Mouse (Mus musculus): ENCODE measurements at regions not wholly inside any gene's neighbourhood (a gene's known extent, or its start where the extent isn't known, plus 50 kb on each side); places are given as distances from the start of the nearest gene placed in this dataset.

DNA sequence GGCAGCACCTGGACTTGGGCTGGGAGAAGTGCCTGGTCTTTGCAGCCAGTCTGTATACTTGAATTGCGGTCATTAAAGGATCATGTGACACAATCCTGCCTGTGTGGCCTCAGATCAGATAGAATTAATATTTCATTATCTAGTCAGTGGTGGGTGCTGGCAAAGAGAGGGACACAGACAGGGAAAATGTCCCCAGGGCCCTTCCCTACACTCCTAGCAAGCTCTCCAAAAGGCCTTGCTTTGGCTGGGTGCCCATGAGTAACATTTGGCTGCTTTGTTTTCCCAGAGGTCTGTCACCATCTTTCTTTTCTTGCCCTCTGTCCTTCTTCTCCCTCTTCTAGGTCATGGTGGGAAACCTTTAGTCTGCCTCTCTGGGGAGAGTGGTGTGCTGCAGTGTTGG, 260.3 kb downstream of the Bcl11a start:
- no peak for DNase-seq (ENCODE audit: low read depth in 2 of 2, low spot score in 2 of 2)

DNA sequence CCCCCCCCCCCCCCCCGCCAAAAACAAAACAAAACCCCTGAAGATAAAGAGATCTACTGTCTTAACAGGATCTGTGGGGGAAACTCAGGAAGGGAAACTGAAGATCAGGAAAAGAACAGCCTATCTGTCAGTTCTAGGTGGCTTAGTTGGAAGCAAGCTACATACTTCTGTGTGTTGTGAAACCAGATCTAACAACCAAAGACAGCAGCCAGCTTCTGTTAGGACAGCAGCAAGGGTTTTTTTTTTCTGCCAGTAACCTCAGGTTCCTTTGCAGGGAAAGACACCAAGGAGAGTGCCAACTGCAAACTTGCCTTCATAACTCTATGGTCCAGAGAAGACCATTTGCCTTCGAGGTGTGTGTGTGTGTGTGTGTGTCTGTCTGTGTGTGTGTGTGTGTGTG, 261.2 kb downstream of the Bcl11a start:
- DNase-seq (ENCODE audit: low read depth in 2 of 2, low spot score in 2 of 2), result no peak

DNA sequence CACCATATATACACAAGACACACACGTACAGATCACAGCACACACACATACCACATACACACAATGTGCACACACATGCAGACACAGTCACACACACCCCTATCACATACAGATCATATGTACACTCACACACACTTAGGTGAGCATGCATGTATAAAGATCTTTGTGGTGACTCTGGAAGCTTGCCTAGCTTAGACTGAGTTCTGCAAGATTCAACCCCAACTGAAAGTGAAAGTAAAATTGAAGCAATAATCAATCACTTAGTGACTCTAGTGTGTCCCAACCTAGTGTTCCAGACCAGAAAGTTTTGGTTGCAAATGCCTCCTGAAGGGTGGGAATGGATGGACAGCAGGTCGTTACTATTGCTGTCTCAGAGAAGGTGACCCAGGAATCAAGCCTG, 262.8 kb downstream of the Bcl11a start:
- no peak for DNase-seq (ENCODE audit: low read depth in 2 of 2, low spot score in 2 of 2)

DNA sequence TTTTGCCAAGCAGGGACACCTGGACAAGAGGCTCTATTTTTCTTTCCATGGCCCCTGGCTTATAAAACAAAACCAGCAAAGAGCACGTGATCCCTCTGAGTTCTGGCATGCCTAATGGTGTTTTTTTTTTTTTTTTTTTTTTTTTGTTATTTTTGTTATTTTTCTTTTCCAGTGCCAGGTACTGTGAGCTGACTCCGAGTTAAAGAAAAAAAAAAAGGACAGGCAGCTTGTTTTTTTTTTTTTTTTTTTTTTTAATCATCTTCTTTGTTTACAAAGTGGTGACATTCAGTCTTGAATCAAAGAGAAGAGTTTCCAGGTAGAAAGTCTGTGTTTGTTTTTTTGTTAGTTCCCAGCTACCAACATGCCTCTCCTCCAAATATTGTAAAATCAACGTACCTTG, 263.8 kb downstream of the Bcl11a start:
- no peak for DNase-seq (ENCODE audit: low read depth in 2 of 2, low spot score in 2 of 2)

DNA sequence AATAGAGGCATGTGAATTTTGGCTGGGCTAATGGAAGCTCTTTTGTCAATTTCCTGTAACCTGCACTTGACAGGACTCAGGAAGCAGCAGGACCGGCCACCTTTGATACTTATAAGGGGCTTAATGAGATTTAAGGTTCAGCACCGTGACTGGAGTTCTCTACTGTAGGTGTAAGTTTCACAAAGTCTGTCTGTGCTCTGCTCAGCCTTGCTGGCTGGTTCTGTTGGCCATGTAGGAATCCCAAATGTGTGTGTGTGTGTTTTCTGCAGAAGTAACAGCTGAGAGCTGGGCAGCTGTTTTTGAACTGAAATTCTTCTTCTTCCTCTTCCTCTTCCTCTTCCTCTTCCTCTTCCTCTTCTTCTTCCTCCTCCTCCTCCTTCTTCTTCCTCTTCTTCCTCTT, 264.3 kb downstream of the Bcl11a start:
- DNase-seq (ENCODE audit: low read depth in 2 of 2, low spot score in 2 of 2), result no peak

DNA sequence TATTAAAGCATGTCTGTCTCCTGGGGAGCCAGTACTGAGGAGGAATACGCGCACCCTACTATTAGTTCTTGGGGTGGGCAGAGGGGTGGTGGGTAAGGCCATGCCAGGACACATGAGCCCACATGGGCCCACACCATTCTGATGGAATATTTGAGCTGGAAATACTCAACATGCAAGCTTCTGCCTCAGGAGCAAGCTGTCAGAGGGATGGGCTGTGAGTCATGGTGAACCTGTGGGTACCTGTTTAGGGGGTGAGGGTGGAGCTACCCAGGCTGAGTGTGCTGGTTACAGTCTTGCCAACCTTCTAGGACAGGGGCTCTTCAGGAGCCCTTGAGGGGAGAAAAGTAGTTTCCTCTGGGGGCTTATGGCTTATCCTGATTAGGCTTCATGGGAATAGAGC, 264.9 kb downstream of the Bcl11a start:
- DNase-seq (ENCODE audit: low read depth in 2 of 2, low spot score in 2 of 2), result no peak

DNA sequence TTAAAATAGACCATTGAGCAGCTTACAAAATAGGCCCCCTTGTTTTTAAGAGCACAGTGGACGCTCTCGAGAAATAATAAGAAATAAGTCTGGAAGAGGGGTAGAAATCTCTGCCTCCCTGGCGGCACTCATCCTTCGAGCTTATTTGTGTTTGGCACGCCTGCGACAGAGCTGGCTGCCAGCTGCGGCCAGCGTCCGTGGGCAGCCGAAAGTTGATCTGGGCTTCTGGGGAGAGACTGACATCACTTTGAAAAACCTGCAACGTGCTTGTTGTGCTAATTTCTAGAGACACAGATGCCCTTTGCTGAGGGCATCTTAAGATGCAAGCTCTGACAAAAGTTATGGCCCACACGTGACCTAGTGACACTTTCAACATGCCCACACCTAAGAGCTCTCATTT, 269.4 kb downstream of the Bcl11a start:
- DNase-seq (ENCODE audit: low read depth in 2 of 2, low spot score in 2 of 2), result no peak

DNA sequence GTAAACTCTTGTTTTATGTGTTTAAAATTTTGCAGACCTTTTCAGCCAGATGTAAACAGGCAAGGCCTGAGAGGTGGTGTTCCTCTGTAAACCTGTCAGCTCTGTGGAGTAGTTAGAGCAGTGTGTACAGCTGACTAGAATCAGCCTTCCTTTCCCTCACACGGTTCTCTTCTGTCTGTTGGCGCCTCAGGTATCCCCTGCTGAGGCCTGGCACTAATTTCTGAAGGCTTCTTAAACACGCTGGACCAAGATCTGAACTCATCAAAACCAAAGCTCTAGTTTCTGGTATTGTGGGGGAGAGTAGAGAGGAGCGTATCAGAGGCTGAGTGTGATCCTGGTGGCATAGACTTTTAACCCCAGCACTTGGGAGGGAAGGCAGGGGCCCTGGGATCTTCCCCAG, 270.9 kb downstream of the Bcl11a start:
- no peak for DNase-seq (ENCODE audit: low read depth in 2 of 2, low spot score in 2 of 2)

DNA sequence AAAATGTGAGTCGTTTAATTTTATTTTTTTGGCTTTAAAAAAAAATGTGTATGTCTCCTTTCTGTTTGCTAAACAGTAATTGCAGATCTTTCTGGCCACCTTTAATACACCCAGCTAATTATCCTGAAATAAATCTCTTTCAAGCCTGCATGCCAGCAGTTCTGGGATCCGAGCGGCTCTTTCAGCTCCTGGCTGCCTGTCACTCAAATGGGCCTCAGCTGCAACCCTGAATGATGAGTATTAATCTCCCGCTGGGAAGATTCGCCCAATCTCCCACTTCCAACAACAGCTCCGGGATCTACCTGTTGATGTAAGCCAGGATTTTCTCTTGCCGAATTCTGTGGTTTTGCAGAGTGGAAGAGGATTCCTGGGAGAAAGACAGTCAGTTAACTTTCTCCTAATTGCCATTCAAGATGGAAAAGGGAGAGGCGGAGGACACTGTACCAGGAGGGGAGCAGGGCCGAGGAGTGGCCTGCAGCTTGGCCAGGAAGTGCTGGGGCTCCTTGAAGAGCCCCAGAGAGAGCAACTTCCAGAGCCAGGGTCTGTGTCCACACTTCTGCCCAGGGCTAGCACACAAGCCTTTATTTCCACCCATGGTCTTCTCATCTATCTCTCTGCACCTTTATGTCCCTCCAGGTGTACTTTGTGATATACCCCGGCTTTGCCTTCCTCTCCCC, 272.2 kb downstream of the Bcl11a start:
- DNase-seq (ENCODE audit: low read depth in 2 of 2, low spot score in 2 of 2), result no peak

DNA sequence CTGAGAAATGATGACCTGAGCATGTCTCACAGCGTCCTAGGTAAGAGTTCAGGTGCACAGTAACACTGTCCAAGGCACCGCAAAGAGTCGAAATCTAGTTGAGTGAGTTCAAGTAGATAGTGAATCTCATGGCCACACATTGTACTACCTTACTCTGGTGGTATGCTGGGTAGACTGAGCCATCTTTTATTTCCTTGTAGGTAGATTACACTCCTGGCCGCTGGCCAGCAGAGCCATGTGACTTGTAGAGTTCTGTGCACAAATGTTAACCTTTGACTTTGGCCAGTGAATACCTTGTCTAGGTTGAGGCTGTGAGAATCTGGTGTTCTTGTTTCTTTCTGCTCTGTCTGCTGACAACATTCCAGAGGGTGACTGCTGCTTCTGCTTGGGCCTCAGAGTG, 273.0 kb downstream of the Bcl11a start:
- DNase-seq (ENCODE audit: low read depth in 2 of 2, low spot score in 2 of 2), result no peak

DNA sequence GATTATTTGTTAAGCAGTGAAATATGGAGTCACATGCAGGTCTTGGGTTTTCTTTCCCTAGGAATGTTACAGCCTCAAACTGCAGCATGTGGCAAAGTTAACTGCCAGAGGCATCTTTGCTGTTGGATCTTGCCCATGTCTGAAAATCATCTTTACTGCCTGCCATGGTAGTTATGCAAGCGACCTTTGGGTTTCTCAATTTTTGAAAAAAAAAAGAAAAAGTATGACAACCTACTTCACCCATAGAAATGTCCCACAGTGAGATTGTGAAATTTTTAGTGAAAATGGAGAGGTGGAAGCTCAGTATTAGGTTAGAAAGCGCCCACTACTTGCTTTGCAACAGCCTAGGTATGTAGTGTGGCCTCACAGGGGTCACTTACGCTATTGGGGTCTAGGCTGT, 274.2 kb downstream of the Bcl11a start:
- DNase-seq (ENCODE audit: low read depth in 2 of 2, low spot score in 2 of 2), result no peak

DNA sequence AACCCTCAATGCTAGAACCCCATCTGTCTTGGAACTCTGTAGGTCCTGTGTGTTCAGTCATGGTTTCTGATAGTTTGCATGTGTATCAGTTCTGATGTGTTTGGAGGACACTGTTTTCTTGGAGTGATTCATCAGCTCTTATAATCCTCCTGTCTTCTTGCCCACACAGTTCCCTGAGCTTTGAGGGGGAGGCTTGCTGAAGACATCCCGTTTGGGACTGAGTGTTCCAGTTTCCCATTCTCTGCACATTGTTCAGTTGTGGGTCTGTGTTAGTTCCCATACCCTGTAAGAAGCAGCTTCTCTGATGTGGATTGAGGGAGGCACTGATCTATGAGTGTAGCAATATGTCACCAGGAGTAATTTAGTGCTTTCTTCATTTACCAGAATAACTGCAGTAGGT, 275.2 kb downstream of the Bcl11a start:
- DNase-seq (ENCODE audit: low read depth in 2 of 2, low spot score in 2 of 2), result no peak

DNA sequence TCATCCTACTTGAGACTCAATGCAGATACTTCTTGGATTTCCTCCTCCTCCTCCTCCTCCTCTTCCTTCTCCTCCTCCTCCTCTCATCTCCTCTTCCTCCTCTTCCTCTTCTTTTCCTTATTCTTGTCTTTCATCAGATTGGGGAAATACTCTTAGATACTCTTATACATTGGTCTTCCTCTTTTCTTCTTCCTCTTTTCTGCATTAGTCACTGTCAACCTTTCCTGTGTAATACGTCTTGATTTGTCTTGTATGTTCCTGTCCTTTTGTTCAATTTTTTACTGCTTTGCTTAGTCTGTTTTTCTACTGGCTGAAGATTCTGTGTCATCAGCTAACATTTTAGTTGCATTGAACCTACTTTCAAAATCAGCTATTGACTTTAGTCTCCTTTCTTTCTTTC, 279.5 kb downstream of the Bcl11a start:
- no peak for DNase-seq (ENCODE audit: low read depth in 2 of 2, low spot score in 2 of 2)

DNA sequence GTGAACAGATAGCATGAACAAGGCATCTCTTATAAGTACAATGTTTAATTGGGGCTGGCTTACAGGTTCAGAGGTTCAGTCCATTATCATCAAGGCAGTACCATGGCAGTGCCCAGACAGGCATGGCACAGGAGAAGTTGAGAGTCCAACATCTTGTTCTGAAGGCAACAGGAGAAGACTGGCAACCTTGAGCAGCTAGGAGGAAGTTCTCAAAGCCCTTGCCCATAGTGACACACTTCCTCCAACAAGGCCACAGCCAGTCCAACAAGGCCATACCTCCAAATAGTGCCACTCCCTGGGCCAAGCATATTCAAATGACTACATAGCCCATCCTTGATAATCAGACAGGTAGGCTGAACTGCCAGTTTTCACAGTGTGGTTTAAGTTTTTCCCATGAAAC, 281.2 kb downstream of the Bcl11a start:
- DNase-seq (ENCODE audit: low read depth in 2 of 2, low spot score in 2 of 2), result no peak

DNA sequence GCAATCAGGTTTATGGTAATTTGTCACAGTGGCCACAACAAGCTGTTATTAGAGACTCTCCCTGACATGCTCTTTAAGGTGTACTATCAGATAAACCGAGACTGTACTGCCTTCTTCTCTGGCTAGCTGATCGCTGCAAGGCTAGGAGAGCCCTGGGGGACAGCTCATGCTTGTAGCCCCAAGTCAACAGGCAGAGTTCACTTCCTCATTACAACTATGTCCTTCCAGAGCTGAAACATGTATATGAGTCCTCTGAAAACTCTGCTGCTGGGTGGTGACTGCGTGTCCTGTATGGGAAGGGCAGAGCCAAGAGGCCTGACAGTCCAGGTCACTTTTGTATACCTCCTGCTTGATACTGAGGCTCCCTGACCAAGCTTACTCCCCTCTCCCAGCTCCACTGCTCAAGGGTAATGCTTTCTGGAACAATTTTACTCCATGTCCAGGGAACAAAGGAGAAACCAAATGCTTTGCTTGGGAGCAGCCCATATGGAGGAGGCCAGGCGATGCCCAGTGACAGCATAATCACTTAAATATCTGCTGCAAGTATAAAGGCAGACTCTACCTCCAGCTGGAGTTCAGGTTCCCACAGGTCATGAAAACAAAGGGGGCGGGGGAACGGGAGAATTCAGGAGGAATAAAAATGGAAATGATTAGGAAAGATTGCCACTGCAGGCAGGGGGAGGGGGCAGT, 284.3 kb downstream of the Bcl11a start:
- no peak for DNase-seq (ENCODE audit: low read depth in 2 of 2, low spot score in 2 of 2)

DNA sequence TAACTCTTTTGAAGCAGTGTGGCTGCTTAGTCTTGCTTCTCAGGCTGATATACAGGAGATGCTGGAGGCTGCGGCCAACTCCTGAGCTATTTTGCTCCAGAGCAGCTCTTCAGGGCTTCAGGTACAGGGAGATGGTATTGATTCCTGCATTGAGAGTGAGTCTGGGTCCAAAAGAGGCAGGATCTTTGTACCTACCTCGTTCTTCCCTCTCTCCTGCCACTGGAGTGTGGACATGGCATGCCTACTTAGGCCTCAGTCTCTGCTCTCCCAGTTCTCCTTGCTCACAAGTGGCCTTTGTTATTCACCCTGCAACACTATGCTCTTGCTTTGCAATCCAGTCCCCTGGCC, 284.8 kb downstream of the Bcl11a start:
- no peak for DNase-seq (ENCODE audit: low read depth in 2 of 2, low spot score in 2 of 2)

DNA sequence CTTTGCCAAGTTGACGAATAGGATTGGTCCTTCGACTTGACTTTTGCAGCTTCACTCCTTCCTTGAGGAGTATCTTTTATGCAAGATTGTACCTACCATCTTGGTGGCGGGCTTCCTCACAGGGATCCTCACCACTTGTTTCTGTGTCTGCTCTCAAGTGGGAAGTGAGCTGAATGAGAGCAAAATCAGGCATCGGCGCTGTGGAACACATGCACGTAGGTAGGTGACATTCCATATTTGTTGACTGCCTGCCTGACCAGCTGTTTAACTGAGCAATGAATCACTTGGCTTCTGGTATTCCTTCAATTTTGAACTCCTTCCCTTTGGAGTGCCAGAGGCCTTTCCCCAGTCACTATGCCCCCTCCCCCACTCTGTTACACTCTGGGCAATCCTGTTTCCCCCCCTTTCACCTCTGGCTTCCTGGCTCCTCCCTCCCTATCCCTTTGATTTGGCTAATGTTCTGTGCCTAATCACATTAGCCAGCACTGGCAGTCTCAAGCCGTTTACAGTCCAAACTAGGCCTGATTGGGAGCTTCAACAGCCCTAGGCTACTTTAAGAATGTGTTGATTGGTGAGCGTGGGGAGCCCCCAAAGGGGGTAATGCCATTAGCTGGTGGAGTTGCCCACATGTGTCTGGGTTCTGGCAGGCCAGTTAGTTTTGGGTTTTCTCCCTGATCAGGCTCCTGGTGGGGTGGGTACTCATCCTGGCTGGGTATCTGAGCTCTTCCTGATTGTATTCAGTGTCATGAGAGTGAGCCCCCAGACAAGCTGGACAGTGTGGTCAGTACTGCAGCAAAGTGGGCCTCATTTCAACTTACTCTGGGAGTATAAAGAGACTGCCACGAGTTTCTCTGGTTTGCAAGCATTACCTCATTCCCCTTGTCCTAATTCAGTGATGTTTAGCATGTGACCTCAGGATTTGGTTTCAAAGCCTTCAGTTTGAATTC, 285.8 kb downstream of the Bcl11a start:
- no peak for DNase-seq (ENCODE audit: low read depth in 2 of 2, low spot score in 2 of 2)

DNA sequence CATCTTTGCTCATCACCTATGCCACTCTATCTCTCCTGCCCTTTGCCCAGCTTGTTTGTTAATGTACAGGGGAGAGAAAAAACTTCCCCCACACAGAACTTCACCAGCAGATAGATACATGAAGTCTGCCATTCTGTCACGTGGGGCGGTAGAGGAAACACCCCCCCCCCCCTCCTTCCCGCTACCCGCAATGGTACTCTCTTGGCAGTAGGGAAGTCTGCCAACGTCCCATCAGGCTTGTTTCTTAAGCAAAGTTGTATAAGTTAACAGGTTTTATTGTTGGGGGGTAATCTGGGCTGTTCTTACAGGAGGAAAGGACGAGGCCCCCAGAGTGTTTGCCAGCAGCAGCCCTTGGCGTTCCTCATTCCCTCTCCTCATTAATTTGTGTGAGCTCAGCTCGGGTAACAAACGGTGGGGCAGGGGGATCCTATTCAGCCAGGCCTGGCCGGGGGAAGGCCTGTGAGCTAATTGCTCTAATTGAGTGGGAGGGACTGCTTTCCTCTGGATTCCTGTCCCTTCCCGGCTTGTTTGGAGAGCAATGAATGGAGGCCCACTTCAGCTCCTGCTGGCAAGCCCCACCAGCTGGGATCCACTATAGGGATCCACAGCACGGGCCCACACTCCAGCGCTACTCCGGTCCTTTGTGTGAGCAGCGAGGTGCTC, 292.5 kb downstream of the Bcl11a start:
- DNase-seq (ENCODE audit: low read depth in 2 of 2, low spot score in 2 of 2), result no peak

DNA sequence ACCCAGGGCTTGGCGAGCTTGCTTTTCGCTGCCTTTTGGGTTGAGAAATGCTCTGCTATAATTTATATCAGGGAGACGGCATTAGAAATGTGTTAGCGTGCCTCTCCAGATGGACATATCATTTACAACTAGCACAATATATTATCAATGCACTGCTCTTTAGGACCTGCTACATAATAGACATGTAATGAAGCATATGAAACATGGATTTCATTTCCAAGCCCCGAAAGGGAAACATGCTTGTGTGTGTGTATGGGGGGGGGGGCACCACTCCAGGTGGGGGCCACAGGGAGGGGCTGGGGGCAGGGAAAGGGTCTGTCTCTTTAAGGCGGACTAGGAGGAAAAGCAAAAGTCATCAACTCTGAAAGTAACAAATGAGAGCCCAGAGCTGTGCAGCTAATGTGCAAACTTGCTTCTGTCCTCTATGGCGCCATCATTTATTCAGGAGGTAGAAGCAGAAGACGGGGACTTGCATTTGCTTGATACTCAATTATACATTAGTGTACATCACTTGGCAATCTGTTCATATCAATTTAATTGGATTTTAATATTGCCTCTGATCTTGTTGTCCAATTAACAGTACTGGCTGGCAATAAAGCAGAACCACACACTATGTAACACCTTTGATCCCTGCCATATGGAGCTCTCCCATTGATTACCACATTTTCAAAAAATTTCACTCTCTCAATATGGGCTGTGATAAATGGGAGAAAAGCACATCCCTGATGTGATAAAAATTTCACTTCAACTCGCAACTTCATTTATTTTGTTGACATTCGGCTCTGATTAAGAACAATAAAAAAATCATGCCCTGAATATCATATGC, 293.2 kb downstream of the Bcl11a start:
- DNase-seq (ENCODE audit: low read depth in 2 of 2, low spot score in 2 of 2), result no peak

DNA sequence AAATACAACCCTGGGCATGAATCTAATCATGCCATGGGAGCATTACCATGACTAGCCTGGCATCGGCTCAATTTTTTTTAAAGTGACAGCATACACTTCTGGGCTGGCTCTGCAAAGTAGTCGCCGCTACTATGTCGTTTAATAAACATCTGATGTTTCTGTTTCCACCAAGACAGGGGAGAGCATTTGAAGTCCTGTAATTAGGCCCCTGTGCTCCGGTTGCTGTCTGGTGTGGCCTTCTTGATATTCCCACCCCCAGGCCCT, 293.8 kb downstream of the Bcl11a start:
- DNase-seq (ENCODE audit: low read depth in 2 of 2, low spot score in 2 of 2), result no peak

DNA sequence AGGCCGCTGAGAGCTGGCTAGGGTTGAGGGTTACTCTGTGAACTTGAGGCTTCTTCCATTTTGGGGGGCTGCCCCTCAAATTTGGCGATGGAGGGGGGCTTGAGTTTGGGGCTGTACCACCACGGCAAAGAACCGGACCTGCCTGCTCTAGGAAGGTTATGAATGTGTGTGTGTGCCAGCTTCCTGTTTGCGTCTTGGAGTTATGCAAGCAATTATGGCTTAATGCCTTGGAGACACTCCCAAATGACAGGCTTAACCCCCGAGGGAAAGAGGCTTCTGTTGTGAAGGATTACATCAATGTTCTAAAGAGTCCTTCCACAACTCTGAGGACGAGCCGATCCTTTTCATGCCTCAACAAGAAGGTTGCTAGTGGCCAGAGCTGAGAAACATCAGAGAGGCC, 294.1 kb downstream of the Bcl11a start:
- no peak for DNase-seq (ENCODE audit: low read depth in 2 of 2, low spot score in 2 of 2)

Measured in CD8-positive naive resting alpha-beta T cell, adult 2 months (primary cell).